Mouse (Mus musculus) limb, embryonic 15.5 days (tissue): ENCODE data around the gene Gm49405. TPM values are rescaled to one million over a fixed set of nuclear protein-coding genes. Genes with fewer than 3 reads are reported as not detected.
"Not testable (repeated sequence)": the region's sequence is repeated elsewhere in the genome, so short reads cannot be mapped to it uniquely, and the experiment has no call there.

Source experiments
- ATAC-seq: fragments of 200-750 bp; cut with Nextera tagmentation; 2 replicates; pipeline ENCODE4 v1.8.0; 2017; ENCODE audit warnings: low read depth, moderate TSS enrichment; ENCODE audit not compliant: insufficient number of reproducible peaks, low FRiP score, low TSS enrichment
- H3K27ac ChIP-seq: fragments of 300-500 bp; sonication (generic); 2 replicates; pipeline ENCODE4 v1.5.1; 2015; ENCODE audit warnings: moderate library complexity, mild to moderate bottlenecking, inconsistent platforms
- H3K27me3 ChIP-seq: fragments of 300-500 bp; sonication (generic); 2 replicates; pipeline ENCODE4 v1.6.1; 2015; ENCODE audit warnings: inconsistent platforms
- H3K36me3 ChIP-seq: fragments of 300-500 bp; sonication (generic); 2 replicates; pipeline ENCODE4 v1.6.1; 2015; ENCODE audit warnings: inconsistent platforms
- H3K4me1 ChIP-seq: fragments of 300-500 bp; sonication (generic); 2 replicates; pipeline ENCODE4 v1.6.1; 2015; ENCODE audit warnings: inconsistent platforms
- H3K4me2 ChIP-seq: fragments of 300-500 bp; sonication (generic); 2 replicates; pipeline ENCODE4 v1.6.1; 2015; ENCODE audit warnings: mild to moderate bottlenecking, inconsistent platforms
- H3K4me3 ChIP-seq: fragments of 300-500 bp; sonication (generic); 2 replicates; pipeline ENCODE4 v1.5.1; 2015; ENCODE audit warnings: mild to moderate bottlenecking, inconsistent platforms
- H3K9ac ChIP-seq: fragments of 300-500 bp; sonication (generic); 2 replicates; pipeline ENCODE4 v1.6.1; 2015; ENCODE audit warnings: inconsistent platforms
- H3K9me3 ChIP-seq: fragments of 300-500 bp; sonication (generic); 2 replicates; pipeline ENCODE4 v1.6.1; 2016; ENCODE audit warnings: inconsistent platforms
- WGBS: fragments of 180-500 bp; shearing (Covaris S2); methylation state at CpG from one replicate; pipeline ENCODE4 v1.1.7; 2015; 5-methylcytosine and 5-hydroxymethylcytosine counted together
- polyA plus RNA-seq: library from polyadenylated mRNA; unstranded; fragments of >200 nt; fragmentation: Nextera tagmentation; extraction: Ambion mirVana; gene quantifications from 2 replicates; pipeline ENCODE4 v1.2.1, GENCODE M21; 2015

The Gm49405 gene
- polyA plus RNA-seq, 1 experiment from 2014 or later, result 3.3 TPM

GRCm38 (mm10) chr19:4018743-4019583, 18.5 kb downstream of the Gm49405 start:
- Histone ChIP-seq H3K36me3 (no peaks in the 10 kb centered on the region), H3K4me2 (no peak overlapping the region), H3K27ac (peak overlapping the region; percentile 73), H3K4me3 (no peak overlapping the region), H3K4me1 (peaks cover 7% of the 10 kb centered on the region), H3K9ac (no peak overlapping the region), H3K9me3 (no peaks in the 10 kb centered on the region), H3K27me3 (no peaks in the 10 kb centered on the region)
- ATAC-seq, result no peak; the same call in 1 of the 2 replicates
- WGBS, result 31% methylated on average over 18 of the region's 18 CpGs

DNA sequence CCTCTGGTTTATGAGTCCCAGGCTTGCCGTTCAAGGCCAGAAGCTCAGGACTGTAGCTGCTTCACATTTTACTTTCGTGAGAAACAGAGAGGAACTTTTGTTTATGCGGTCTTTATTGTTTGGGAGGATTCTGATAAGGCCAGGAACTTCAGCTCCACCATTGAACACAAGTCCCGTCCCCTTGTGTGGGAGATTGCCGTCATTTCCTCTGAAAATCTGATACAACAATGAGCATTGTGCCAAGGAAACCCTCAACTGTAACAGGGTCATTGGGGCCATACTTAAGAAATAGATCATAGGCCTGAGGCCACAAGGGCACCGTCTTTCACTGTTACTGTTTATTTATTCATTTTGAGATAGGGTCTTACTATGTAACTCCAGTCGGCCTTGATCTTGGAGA, 22.8 kb downstream of the Gm49405 start:
- no peaks in the 10 kb centered on the region for H3K27me3 ChIP-seq
- H3K9me3 ChIP-seq, result no peaks in the 10 kb centered on the region
- WGBS, result 72% methylated on average over 7 of the region's 7 CpGs
- ATAC-seq, result no peak
- no peak overlapping the region for H3K27ac ChIP-seq
- H3K9ac ChIP-seq, result no peak overlapping the region
- H3K36me3 ChIP-seq, result no peaks in the 10 kb centered on the region
- H3K4me3 ChIP-seq, result no peak overlapping the region
- no peak overlapping the region for H3K4me2 ChIP-seq
- peaks cover 7% of the 10 kb centered on the region for H3K4me1 ChIP-seq

- no peak overlapping the region for H3K27ac ChIP-seq
- no peaks in the 10 kb centered on the region for H3K9me3 ChIP-seq
- H3K9ac ChIP-seq, result no peak overlapping the region
- ATAC-seq, result no peak
- H3K4me3 ChIP-seq, result no peak overlapping the region
- no peaks in the 10 kb centered on the region for H3K36me3 ChIP-seq
- no peaks in the 10 kb centered on the region for H3K4me1 ChIP-seq
- no peaks in the 10 kb centered on the region for H3K27me3 ChIP-seq
- no peak overlapping the region for H3K4me2 ChIP-seq
Measured at GRCm38 (mm10) chr19:4027576-4027975, 27.1 kb downstream of the Gm49405 start.

DNA sequence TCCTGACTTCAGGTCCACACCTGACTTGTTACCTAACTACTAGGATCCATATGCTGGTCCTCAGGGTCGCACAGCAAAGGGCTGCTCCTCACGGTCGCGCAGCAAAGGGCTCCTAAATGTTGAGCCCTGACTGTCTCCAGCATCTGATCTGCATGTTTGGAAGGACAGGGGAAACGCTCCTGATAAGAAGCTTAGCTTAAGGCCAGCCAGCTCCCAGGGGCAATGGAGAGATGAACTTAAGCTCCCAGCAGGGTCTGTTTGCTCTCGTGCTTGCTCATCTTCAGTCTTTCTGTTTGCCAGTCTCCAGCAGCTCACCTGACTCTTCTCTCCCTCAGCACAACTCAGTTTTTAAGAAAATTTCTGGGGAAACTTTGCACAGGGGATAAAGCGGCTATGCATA, 32.2 kb downstream of the Gm49405 start:
- peaks cover 7% of the 10 kb centered on the region for H3K36me3 ChIP-seq
- 65% methylated on average over 7 of the region's 7 CpGs for WGBS

DNA sequence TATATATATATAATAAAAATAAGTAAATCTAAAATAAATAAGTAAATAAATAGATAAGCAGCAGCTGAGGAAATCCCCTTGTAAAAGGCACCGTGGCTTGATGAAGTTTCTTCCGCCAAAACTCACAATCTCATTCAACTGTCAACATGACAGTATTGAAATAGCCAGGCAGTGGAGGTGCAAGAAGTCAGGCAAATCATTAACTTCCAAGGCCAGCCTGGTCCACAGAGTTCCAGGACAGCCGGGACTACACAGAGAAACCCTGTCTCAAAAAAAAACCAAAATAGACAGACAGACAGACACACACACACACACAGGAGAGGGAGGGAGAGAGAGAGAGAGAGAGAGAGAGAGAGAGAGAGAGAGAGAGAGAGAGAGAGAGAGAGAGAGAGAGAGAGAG, 32.9 kb downstream of the Gm49405 start:
- H3K4me3 ChIP-seq, result no peak overlapping the region

More for the DNA sequence above, 32.2 kb downstream of the Gm49405 start:
- Histone ChIP-seq H3K4me2 (no peak overlapping the region), H3K4me3 (no peak overlapping the region), H3K4me1 (peaks cover 14% of the 10 kb centered on the region), H3K9me3 (no peaks in the 10 kb centered on the region), H3K9ac (no peak overlapping the region), H3K27me3 (no peaks in the 10 kb centered on the region), H3K27ac (no peak overlapping the region)
- no peak for ATAC-seq

DNA sequence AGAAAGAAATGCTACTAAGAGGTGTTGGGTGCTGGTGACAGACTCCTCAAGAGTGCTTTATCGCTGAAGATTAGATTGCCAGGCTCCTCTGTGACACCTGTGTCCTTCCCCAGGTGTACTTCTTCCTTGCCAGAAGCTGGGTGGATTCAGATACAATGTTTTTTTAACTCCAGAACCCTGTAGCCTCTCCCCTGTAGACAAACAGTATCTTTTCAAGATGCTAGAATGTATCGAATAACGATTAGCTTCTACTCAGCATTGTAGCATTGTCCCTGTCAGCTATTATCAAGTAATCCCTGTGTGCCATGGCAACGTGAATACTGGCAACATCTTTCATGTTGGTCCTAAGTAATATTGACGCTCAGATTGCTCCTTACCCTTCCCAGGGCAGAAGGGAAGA, 33.3 kb downstream of the Gm49405 start:
- no peak overlapping the region for H3K9ac ChIP-seq

More for the DNA sequence above, 32.9 kb downstream of the Gm49405 start:
- Histone ChIP-seq H3K27ac (no peak overlapping the region), H3K9me3 (no peaks in the 10 kb centered on the region), H3K36me3 (peaks cover 7% of the 10 kb centered on the region), H3K4me2 (no peak overlapping the region), H3K27me3 (no peaks in the 10 kb centered on the region), H3K4me1 (peaks cover 14% of the 10 kb centered on the region), H3K9ac (no peak overlapping the region)
- no peak for ATAC-seq
- 86% methylated on average over 3 of the region's 3 CpGs for WGBS

GRCm38 (mm10) chr19:4036327-4037045, 36.1 kb downstream of the Gm49405 start:
- 75% methylated on average over 12 of the region's 12 CpGs for WGBS
- H3K4me3 ChIP-seq, result no peak overlapping the region
- H3K36me3 ChIP-seq, result peaks cover 7% of the 10 kb centered on the region
- H3K4me1 ChIP-seq, result peaks cover 14% of the 10 kb centered on the region
- peak overlapping the region; percentile 27; the same call in 1 of the 2 replicates for H3K4me2 ChIP-seq
- no peaks in the 10 kb centered on the region for H3K27me3 ChIP-seq
- no peak for ATAC-seq
- no peak overlapping the region for H3K27ac ChIP-seq
- no peaks in the 10 kb centered on the region for H3K9me3 ChIP-seq
- no peak overlapping the region for H3K9ac ChIP-seq

More for the DNA sequence above, 33.3 kb downstream of the Gm49405 start:
- peaks cover 14% of the 10 kb centered on the region for H3K4me1 ChIP-seq
- H3K27ac ChIP-seq, result no peak overlapping the region
- no peaks in the 10 kb centered on the region for H3K27me3 ChIP-seq
- no peak overlapping the region for H3K4me2 ChIP-seq
- peaks cover 7% of the 10 kb centered on the region for H3K36me3 ChIP-seq
- whole genome bisulfite sequencing, result 75% methylated on average over 5 of the region's 5 CpGs
- ATAC-seq, result no peak
- no peak overlapping the region for H3K4me3 ChIP-seq
- H3K9me3 ChIP-seq, result no peaks in the 10 kb centered on the region

GRCm38 (mm10) chr19:4037154-4037787, 36.8 kb downstream of the Gm49405 start:
- ATAC-seq, result peak; percentile 16; the same call in 1 of the 2 replicates
- not testable (repeated sequence) for H3K27me3 ChIP-seq, H3K36me3 ChIP-seq, H3K9me3 ChIP-seq
- 20% methylated on average over 8 of the region's 8 CpGs for WGBS
- peaks cover 14% of the 10 kb centered on the region for H3K4me1 ChIP-seq
- H3K4me2 ChIP-seq, result peak overlapping the region; percentile 66
- H3K4me3 ChIP-seq, result peak overlapping the region; percentile 74
- H3K9ac ChIP-seq, result peak overlapping the region; percentile 82
- peak overlapping the region; percentile 83 for H3K27ac ChIP-seq

- Histone ChIP-seq H3K9me3 (no peaks in the 10 kb centered on the region), H3K9ac (peak within 1 kb of the TSS; percentile 82), H3K36me3 (peaks cover 7% of the 10 kb centered on the region), H3K4me3 (peak within 1 kb of the TSS; percentile 74), H3K4me1 (peaks cover 14% of the 10 kb centered on the region), H3K4me2 (peak within 1 kb of the TSS; percentile 66), H3K27ac (peak within 1 kb of the TSS; percentile 83), H3K27me3 (no peaks in the 10 kb centered on the region)
- 0% methylated on average over 26 of the region's 26 CpGs for WGBS
- peak; percentile 81 for ATAC-seq
Measured at GRCm38 (mm10) chr19:4037788-4038232, 37.4 kb downstream of the Gm49405 start, which contains the start of gene Gstp1. TSS of gene Gstp1 (minus strand) at chr19:4037985.

DNA sequence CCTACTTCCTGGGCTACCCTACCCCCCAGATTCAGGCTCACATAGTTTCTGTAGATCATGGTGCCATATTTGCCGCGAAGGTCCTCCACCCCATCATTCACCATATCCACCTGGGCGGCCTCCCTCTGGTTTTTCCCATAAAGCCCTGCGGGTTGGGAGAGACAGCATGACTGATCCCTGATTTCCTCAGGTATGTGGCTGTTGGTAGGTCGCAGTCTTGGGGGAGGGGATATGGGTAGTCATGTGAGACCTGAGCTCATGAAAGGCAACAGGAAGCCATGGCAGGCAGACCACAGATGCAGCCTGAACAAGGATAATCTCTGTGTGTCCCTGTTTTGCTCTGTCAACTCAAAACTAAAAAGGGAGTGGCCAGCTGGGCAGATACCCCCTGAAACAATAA, 40.5 kb downstream of the Gm49405 start:
- not testable (repeated sequence) for H3K4me2 ChIP-seq, H3K27ac ChIP-seq, ATAC-seq, H3K27me3 ChIP-seq, H3K36me3 ChIP-seq, H3K9ac ChIP-seq, H3K4me3 ChIP-seq, H3K9me3 ChIP-seq
- 84% methylated on average over 5 of the region's 5 CpGs for WGBS
- peaks cover 18% of the 10 kb centered on the region for H3K4me1 ChIP-seq

DNA sequence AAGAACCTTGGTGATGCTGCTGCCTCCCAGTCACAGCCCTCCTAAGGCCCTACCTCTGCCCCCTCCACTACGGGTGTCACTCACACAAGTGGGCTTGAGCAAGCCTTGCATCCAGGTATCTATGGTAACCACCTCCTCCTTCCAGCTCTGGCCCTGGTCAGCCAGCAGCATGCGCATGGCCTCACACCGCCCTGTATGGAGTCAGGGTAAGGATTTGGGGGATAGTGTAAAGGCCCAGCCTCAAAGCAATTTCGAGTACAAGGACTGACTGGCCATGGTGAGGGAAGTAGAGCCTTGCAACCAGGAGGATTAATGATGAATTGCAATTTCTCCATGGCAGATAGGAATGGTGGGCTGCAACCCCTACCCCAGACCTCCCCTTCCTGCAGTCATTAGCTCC, 41.1 kb downstream of the Gm49405 start:
- not testable (repeated sequence) for H3K36me3 ChIP-seq, H3K9ac ChIP-seq, ATAC-seq, H3K4me3 ChIP-seq, H3K9me3 ChIP-seq, H3K27ac ChIP-seq, H3K4me2 ChIP-seq, H3K27me3 ChIP-seq
- peaks cover 17% of the 10 kb centered on the region for H3K4me1 ChIP-seq
- 83% methylated on average over 4 of the region's 4 CpGs for WGBS
